Mouse (Mus musculus) thymus, postnatal 10 days (tissue): Measurements from ENCODE around the gene Lca5l.

Source experiments
- DNase-seq, 2 experiments: peaks; one replicate each; pipeline ENCODE4 v3.0.0; 2021; ENCODE audit warnings: low spot score in 2 of 2

Lca5l gene

DNA sequence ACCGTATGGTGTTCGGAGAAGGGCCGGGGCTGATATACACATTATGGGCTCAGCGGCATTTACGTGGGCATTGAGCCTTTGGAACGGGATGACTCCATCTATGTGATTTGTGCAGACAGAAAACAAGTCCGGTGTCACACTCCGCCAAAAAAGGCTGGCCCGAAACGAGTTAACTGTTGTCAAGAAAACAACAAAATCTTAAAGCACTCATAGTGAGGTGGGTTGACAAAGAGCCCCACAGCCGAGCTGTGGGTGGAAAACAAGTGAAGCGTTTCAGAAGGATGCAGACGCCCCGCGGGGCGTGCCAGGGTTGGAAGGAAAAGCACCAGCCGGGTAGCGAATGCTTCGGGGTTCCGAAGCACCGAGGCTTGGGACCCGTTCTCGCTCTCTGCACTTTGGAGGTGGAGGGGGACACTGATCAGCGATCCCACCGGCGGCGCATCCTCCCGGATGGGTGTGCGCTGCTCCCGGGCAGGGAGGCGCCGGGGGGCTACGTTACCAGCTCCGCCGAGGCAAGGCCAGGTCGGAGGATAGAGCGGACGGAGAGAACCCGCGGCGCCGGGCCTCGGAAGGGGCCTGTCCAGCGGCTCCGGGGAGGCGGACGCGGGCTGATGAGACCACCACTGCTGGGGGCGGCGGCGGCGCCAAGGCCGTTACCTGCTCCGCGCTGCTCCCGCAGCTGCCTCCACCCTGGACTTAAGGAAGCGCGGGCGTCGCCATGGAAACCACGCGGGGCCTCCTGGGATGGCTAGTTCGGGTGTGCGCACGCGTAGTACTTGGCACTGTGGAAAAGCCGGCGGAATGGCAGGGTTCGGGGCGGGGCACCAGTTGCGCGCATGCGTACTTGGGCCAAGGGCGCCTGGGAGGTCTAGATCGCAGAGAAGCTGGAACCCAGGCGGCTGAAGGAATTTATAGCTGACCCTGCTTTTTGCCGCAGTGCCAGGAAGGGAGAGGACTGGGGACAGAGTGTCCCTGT, at the start of gene Lca5l:
Lca5l (minus strand) TSS at position 741 of the 976 bp plus-strand sequence.
- DNase-seq = peak; percentile 96 to 99

GRCm38 (mm10) chr16:96235366-96235970, 43.4 kb upstream of the Lca5l start, which contains the start of gene B3galt5:
Gene B3galt5 (plus strand): TSS chr16:96235801.
- DNase-seq = no peak

DNA sequence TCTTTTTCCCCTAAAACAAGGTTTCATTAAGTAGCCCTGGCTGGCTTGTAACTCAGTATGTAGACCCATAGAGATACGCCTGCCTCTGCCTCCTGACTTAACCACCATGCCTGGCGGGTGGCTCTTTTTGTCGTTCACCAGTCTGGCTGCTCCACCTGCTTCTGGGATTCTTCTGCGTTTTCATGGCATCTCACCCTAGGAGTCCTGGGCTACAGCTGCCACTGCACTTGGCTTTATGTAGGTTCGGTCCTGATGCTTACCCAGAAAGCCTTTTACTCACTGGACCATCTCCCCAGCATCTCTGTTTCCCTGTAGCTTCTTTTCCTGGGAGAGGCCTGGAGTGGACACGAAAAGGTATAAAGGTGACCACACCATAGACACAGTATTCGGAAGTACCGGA, 41.9 kb upstream of the Lca5l start:
- no peak for DNase-seq

GRCm38 (mm10) chr16:96231974-96232373, 39.9 kb upstream of the Lca5l start:
- no peak for DNase-seq

GRCm38 (mm10) chr16:96231251-96231650, 39.2 kb upstream of the Lca5l start:
- no peak for DNase-seq

DNA sequence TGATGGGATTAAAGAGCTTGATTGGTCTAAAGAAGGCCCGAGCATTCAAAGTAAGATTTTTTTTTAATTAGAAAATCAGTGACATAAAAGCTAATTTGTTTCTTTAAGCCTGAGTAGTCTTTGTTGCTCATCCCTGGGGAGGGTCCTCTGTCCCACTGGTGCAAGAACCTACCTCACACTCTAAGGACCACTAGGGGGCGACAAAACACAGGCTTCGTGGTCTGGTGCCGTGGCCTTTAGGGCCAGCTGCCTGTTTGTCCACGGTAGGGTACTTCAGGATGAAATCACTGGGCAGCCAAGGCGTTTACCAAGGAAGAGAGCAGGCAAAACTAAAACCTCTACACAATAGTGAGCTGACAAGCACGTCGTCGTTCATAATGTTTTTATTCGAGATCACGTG, 38.3 kb upstream of the Lca5l start:
- peak; percentile 48 to 84 for DNase-seq

DNA sequence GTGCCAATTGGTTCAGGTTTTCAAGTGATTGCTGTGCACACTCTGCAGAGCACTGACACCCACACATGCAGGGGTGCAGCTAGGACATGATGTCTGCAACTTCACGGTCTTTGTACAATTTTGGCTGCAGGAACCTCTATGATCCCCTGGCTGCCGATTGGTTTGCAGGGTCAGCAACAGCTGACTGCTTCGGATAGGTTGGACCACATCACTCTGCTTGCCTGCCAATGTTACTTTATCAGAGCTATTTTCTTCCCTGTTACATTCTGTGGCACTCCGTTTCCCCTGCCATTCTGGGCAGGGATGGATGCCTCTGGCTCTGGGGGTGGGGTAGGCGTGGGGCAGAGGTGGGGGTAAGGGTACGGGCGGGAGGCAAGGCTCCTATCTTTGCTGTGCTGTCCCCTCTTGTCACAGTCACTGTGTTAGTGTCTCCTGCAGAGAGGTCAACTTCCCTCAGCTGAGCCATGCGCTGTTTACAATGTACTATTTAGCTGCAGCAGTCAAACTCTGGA, 37.0 kb upstream of the Lca5l start:
- DNase-seq = no peak

GRCm38 (mm10) chr16:96228438-96228837, 36.4 kb upstream of the Lca5l start:
- DNase-seq = no peak

- DNase-seq = no peak
Measured at GRCm38 (mm10) chr16:96222452-96222851, 30.4 kb upstream of the Lca5l start.

- no peak for DNase-seq
Measured at GRCm38 (mm10) chr16:96221959-96222358, 29.9 kb upstream of the Lca5l start.

DNA sequence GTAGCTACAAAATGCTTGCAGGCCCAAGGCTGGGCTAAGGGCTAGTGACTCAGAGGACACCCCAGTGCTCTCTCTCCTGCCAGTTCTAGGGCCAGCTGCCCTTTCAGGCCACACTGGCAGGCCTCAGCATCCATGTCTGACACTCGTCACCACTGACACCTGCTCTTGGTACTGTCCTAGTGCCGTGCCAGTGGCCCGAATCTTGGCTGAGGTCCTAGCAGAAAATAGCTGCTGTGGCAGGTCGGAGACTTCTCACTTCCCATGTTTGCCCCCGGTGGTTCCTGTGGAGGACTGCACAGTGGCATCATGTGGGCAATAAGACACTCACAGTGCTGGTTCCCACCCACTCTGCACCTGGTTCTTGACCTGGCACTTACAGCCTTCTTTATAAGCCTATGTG, 29.4 kb upstream of the Lca5l start:
- no peak for DNase-seq

DNA sequence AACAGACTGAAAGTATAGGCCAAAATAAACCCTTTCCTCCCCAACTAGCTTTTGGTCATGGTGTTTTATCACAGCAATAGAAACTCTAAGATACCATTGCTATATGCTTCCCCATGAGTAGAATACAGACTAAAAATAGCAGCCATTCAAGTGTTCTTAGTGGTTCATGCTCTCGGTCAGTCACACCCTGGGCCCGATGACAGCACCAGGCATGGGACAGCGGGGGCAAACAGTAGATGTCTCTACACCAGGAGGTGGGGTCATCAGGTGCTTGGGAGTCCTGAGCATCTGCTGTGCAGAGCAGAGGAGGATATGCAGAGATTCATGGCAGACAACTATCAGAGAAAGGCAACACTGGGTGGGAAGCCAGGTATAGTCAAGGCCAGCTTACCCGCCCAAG, 21.0 kb upstream of the Lca5l start:
- no peak for DNase-seq

DNA sequence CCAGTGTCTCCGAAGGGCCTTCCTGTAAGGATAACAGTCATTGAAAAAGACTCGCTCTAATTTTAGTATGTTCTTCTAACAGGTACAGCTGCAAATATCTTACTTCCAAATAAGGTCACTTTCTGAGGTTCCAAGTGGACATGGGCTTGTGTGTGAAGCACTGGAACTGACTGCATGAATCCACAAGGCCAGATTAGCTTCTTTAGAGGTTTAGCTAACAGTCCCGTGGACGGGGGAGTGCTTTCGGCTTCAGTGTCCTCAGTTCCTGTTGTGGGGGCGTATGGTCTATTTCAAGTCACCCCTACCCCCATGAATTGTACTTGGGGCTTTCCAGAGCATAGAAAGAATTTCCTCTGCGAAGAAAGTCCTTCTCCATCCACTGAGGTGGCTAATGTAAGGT, 18.8 kb upstream of the Lca5l start:
- no peak for DNase-seq

- no peak for DNase-seq
Measured at GRCm38 (mm10) chr16:96209789-96210188, 17.7 kb upstream of the Lca5l start.

DNA sequence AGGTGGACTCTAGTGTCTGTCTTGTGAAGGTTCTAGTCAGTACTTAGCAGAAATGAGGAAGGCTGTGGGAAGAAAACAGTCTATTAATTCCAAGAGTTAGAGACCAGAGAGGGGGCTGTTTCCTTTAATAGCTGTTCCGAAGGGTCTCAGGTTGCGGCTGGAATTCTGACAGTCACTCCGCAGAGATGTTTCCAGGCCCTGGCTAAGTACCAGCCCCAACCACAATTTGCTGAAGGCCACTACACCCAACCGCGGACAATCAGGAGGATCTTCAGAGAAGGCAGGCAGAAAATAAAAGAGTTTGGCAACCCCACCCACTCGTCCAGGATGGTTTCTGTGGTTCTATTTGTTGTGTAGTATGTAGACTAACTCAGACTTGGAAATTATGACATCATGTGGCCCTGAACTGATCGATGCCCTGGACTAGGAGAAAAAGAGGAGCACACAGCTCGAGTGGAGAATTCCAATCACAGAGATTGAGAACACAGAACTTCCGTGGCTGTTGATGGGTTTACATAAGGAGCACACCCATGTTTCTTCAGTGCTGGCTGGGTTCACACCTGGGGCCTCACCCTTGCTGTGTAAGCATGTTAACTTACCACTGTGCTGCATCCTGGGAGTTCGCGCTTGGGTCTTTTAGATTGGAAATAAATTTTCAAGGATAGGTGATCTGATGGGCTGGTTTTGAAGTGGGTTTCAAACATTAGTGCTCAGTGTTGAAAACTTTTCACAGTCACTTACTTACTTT, 9.6 kb upstream of the Lca5l start:
- no peak for DNase-seq

- DNase-seq = no peak
Measured at GRCm38 (mm10) chr16:96200702-96201028, 8.6 kb upstream of the Lca5l start.

DNA sequence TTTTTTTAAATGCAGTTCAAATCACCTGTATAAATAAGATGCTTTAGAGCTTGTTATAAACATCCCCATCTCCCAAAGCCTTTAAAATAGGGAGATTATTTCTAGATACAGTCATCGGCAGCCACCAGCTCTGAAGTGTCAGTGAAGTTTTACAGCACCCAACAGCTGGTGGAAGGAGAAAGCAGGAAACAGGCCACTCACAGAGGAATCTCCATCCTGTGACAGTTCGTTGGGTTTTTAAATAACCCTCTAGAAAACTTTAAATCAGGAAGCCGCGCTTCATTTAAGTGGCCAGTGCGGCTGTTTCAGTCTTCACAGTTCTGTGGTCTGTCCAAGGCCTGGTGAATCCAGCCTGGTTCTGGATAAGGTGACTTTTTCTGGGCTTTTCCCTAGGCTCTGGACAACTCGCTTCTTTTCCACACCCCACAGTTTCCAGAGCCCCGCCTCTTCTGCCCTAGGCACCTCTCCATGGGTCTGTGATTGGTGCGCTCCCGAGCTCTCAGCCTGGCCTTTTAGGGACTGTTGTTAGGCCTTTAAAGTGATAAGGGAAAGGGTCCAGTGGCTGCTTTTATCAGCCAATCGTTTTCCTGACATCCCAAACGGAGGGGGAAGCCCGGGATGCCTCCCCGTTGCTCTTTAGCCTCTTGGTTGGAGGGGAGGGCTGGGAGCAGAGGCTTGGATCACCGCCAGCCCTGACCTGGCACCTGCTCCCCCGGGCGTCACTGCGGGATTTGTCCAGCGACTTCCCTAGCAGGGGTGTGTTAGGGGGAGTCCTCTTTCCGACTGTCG, 8.0 kb upstream of the Lca5l start, which contains the start of gene Sh3bgr:
Sh3bgr (plus strand) TSS at position 538 of the 789 bp plus-strand sequence.
- DNase-seq = no peak

- DNase-seq = no peak
Measured at GRCm38 (mm10) chr16:96187619-96188018, 4.5 kb downstream of the Lca5l start.

GRCm38 (mm10) chr16:96179156-96179555, 12.9 kb downstream of the Lca5l start:
- no peak for DNase-seq

GRCm38 (mm10) chr16:96175399-96175798, 16.7 kb downstream of the Lca5l start:
- DNase-seq = no peak

GRCm38 (mm10) chr16:96173648-96174047, 18.4 kb downstream of the Lca5l start:
- no peak for DNase-seq
